Mouse (Mus musculus): ENCODE data around the gene Neurl1a. TPM values are rescaled to one million over a fixed set of nuclear protein-coding genes. Genes with fewer than 3 reads are reported as not detected.

The Neurl1a gene
- total RNA-seq, 2 experiments from 2014 or later: not detected

DNA sequence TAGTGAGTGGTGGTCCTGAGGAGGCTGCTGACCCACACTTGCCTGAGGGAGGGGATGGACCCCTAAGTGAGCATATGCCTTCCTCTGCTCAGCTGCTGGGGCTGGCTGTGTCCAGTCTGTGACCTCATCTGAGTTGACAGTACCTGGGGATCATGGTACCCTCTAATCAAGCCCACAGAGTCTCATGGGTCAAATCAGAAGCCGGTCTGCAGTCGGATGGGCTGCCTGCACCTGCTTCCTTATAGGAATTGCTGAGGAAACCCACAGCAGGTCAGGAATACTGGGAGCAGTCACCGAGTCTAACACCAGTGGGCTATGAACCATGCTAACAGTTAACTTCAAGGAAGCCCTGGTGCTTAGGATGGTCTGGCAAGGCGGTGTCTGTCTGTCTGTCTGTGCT, 31.8 kb downstream of the Neurl1a start:
- ATAC-seq (ENCODE audit: poor library complexity, severe bottlenecking): no peak

DNA sequence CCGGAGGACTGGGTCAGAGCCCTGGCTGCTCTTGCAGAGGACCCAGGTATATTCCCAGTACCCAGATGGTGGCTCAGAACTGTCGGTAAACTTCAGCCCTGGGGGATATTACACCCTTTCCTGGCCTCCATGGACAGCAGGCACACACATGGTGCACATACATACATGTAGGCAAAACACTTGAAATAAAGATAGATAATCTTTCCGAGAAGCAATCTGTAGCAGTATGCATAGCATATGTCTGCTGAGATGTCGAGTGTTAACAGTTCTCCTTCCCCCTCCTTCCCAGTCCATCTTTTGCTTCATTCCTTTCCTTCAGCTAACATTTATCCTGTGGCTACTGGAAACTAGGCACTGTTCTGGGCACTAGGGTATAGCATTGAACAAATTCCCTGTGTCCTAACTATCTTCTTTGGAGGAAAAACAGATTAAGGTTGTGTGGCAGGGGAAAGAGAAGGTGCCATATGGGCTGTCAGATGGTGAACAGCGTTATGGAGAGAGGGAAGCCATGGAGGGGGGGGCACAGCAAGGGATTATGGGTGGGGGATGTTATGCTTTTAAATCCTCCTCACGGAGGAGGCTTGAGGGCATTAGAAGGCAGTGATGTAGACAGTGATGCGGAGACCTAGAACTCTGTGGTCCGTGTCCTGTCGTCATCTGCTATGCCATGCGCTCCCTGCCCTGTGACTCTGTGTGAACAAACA, 33.1 kb downstream of the Neurl1a start:
- ATAC-seq (ENCODE audit: poor library complexity, severe bottlenecking): no peak

DNA sequence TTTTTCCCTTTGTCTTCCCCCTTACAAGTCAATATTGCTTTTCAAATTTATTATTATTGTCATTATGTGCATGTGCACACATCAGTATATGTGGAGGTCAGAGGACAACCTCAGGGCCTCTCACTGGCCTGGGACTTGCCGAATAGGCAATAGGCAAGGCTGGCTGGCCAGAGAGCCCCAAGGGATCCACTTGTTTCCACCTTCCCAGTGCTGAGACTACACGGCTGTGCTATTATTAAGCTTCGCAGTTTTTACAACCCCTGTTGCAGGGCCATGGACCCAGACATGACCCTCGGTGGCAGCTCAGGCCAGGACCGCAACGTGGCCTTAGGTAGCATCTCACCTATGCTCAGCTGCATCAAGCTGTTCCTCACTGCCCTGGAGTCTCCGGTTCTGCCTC, 33.8 kb downstream of the Neurl1a start:
- no peak for ATAC-seq (ENCODE audit: poor library complexity, severe bottlenecking)

DNA sequence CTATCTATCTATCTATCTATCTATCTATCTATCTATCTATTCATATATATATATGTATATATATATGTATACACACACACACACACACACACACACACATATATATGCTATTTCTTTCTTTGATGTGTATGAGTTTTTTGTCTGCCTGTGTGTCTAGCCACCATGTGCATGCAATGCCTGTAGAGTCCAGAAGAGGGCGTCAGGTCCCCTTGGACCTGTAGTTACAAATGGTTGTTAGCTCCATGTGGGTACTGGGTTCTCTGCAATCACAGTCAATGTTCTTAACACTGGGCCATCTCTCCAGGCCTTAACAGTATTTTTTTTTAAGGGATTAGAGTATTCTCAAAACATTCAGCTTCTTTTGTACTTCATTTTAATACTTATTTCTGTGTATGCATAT, 34.9 kb downstream of the Neurl1a start:
- ATAC-seq (ENCODE audit: poor library complexity, severe bottlenecking): no peak

DNA sequence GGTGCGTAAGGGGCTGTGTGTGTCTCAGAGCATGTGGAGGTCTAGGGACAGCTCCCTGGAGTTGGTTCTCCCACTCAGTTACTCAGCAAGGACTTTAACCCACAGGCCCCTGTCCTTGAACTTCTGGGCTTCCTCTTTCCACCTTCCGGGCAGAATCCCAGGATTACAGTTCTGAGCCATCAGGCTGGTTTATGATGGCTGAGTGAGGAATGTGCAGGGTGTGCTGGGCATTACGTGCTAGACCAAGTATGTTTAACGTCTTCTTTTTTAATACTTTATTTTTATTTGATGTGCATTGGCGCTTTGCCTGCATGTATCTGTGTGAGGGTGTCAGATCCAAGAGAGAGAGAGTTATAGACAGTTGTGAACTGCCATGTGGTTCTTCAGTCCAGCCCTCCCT, 38.1 kb downstream of the Neurl1a start:
- no peak for ATAC-seq (ENCODE audit: poor library complexity, severe bottlenecking)

DNA sequence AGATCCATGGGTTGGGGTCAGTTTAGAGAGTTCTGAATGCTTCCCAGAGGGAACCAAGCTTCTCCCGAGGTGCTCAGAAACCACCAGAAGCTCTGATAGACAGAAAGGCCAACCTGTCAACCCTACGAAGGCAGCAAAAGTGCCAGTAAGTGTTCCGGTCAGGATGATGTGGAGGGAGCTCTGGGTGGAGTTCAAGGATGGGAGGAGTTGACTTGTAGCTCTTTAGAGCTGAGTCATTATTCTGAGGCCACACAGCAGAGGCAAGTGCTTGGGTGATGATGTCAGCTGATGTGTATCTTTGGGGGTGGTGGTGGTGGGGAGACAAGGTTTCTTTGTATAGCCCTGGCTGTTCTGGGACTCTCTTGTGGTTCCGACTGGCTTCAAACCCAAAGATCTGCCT, 41.0 kb downstream of the Neurl1a start:
- ATAC-seq (ENCODE audit: poor library complexity, severe bottlenecking): peak; percentile 54

DNA sequence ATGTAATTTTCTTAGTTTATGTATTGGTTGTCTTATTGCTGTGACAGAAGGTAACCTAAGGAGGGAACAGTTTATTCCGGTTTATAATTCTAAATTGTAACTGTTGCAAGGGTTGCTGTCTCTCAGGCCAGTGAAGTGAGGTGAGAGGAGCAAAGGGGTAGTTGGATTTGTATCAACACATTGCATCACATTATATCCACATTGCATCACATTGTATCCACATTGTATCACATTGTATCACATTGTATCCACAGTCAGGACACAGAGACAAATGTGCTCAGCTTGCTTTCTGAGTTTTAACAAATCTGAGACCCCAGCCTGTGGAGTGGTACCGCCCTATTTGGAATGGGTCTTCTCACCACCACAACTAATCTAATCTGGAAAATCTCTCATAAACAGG, 41.6 kb downstream of the Neurl1a start:
- ATAC-seq (ENCODE audit: poor library complexity, severe bottlenecking): 0 out of 2 replicates have a peak, but pooled peaks have one; percentile 41

DNA sequence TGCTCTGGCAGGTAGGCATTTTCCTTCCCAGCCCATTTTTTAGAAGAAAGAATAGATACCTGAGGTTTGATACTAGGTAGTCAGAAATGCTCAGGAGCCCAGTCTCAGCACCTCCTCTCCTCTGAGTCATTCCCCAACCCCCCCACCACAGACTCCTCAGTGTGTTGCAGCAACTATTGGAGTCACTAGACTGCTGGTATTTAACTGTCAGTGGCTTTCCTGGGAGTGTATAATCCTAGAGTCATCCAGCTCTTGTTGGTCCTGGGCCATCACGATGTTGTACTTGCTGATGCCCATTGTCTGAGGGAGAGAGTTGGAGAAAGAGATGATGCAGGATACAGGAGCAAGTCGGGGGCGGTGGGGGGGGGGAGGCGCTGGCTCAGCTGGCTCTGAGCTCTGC, 42.4 kb downstream of the Neurl1a start:
- ATAC-seq (ENCODE audit: poor library complexity, severe bottlenecking): no peak

DNA sequence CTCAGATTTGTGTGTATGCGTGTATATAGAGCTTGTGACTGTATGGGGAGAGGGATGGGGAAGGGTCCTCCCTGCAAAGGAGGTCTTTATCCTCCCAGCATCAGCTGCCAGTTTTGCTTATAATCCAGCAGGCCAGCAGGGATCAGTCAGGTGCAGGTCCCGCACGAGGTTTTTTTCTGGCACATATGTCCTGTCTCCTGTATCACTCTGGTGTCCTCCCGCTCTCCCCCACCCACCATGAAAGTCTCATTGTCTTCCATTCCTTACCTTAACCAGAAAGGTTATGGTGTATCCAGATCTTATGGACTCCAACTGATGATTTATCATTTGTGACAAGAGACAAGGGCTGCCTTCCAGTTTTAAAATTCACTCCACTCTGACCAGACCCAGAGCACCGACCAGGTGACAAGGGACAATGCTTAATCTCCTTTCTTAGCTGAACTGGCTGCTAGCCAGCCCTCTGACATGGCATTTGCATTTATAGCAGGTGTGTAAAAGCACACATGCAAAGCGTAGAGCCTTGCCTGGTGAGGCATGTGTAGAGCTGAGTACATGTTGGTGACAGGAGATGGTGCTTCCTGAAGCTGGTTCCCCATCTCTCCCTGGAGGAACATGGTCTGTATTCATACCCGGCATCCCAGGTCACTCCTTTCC, 43.0 kb downstream of the Neurl1a start:
- no peak for ATAC-seq (ENCODE audit: poor library complexity, severe bottlenecking)

DNA sequence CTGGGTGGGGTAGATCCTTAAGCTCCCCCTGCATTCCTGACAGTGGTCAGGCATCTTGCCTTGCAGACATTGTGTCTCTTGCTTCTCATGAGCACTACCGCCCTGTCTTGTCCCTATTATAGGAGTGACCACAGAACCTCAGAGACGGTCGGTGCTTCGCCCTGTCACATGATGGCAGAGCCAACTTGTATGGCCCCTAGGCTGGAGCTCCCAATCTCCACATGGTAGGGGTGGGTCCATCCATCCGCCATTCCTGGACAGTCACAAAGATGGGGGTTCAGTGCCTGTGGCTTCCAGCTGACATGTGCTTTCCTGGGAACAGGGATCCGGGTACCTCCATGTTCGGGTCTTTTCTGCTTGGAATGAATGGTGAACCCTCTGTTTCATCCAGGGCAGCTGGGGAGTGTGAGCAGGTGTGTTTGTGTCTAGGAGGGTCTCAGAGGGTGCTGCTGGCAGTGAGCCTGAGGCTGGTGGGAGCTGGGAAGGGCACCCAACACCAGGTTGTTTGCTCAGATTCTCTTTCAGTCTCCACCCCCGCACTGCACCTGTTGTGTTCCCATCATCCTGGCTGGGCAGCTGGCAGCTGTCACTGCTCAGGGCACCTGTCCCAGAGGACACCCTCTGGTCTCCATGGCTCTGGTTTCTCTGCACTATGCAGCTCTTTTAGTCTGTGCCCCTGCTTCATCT, 43.7 kb downstream of the Neurl1a start:
- no peak for ATAC-seq (ENCODE audit: poor library complexity, severe bottlenecking)

DNA sequence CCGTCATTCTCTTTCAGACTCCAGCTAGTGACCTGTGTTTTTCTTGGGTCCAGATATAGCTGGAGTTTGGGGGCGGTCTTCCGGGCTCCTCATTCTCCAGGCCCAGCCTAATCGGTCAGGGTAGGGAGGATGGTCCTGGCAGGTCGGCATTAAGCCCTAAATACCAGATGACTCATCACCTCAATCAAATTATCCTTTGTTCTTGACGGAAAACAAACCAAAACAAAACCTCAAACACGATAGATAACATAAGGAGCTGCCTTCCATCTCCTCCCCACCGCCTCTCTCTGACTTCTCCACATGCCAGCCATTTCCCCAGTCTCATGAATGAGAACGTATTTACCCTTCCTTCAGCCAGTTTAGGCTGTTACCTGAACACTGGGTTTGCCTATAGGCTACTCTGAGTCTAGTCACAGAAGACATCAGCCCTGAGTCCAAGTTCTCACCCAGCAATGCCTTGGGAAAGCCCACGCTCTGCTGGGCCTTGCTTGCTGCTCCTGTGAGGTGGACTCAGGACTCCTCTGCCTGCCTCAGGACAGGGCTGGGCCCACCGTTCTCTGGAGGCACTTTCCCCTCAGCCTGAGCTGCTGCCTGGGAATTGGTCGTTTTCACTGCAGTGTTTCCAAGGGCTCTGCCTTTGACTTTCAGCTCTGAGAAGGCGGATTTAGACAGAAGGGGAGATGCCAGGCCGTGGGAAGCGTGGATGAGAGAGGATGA, 44.4 kb downstream of the Neurl1a start:
- no peak for ATAC-seq (ENCODE audit: poor library complexity, severe bottlenecking)

DNA sequence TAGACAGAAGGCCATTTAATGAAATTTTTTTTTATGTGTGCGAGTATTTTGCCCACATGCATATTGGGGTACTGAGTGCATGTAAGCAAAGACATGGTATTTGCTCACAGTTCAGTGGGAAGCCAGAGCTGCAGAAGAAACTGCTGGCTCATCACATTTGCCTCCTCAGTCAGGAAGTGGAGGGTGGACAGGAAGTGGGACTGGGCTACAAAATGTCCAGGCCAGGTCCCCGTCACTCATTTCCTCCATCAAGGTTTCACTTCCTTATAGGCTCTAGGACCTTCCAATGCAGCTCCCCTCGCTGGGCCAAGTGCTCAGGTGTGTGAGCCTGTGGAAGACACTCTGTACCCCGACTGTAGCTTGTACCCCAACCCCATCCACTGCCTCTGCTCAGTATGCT, 46.1 kb downstream of the Neurl1a start:
- ATAC-seq (ENCODE audit: poor library complexity, severe bottlenecking): peak; percentile 91

DNA sequence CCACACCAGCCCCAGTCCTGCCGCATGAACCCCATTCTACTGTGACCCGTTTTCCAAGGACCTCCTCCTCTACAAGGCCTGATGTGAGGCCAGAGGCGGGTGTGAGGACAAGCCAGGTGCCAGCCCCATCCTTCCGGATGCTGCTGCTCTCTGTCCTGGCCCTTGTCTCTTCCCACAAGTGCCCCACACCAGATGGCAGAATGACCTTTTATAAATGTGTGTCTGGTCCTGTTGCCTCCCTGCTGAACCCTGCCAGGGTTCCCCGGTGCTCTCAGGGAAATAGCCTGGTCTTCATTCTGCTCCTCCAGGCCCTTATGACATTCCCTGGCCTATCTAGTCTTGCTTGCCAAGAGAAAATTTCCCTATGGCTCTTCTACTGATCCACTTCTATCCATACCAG, 47.2 kb downstream of the Neurl1a start:
- ATAC-seq (ENCODE audit: poor library complexity, severe bottlenecking): no peak

DNA sequence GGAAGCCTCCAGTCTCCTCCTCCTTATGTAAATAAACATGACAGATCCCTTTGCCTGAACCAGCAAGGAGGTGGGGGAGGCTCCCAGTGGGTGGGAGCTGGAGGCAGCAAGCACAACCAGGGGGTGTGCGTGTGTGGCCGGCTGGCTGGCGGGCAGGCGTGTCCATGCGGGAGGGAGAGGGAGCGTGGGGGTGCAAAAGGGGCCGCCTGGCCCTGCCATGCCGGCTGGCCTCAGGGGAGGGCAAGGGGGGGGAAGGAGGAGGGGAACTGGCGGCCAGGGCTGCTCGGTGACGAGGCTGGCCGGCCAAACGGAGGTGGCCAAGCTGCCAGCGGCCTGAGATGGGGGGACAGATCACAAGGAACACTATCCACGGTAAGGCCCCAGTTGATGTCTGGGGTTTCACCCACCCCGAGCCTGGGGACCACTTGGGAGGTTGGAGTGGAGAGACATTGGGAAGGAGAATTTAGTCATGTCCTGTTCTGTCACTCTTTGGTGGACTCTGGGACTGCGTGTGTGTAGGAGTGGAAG, 50.2 kb downstream of the Neurl1a start:
- no peak for ATAC-seq (ENCODE audit: poor library complexity, severe bottlenecking)

DNA sequence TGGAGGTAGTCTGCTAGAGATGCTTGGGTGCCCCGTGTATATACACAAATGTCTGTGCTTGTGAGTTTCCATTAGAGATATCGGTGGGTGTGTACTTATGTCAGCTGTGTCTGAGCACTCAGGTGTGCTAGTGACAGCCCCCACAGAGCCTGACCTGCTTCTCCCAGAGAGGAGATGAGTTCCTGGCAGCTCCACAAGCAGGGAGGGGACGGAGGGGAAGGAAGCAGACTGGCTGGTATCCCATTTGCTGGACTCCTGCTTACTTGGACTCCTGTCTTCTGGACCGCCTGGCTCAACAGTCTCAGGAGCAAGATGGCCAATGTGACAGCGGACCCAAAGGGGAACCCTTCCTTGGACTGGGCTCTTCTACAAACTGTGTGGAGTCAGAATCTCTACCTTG, 50.8 kb downstream of the Neurl1a start:
- no peak for ATAC-seq (ENCODE audit: poor library complexity, severe bottlenecking)

DNA sequence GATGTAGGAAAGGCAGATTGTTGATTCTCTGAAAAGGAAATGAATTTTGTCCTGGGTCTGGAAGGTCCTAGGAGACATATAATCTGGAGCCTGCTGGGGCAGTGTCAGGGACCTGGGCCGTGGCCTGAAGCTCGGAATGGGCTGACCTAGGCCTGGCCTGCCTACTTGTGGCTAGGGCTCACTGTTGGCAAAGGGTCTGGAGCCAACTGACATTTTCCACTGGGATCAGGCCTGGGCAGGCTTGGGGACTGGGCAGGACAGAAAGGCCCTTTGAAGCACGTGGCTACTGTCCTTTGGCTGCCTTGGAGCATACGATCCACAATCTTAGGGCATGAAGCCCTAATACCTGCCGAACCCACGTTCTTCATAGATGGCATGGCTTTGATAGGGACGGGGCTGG, 51.5 kb downstream of the Neurl1a start:
- ATAC-seq (ENCODE audit: poor library complexity, severe bottlenecking): no peak

DNA sequence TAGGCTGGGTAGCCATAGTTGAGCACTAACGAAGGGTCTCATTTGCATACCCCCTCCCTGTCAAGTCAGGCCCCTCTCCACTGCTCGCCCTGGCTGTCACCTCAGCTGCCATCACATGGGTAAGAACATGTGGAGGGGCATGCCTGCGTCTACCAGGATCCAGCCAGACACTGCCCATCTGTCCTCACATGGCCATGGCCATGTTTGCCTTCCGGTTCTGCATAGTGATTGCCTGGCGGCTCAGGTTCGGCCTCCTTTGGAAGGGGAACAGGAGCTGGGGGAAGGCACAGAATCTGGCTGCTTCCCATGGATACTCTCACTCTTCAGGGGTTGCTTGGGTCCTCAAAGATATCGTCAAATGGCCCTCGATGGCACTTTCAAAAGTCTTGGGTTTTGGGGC, 52.1 kb downstream of the Neurl1a start:
- ATAC-seq (ENCODE audit: poor library complexity, severe bottlenecking): no peak

DNA sequence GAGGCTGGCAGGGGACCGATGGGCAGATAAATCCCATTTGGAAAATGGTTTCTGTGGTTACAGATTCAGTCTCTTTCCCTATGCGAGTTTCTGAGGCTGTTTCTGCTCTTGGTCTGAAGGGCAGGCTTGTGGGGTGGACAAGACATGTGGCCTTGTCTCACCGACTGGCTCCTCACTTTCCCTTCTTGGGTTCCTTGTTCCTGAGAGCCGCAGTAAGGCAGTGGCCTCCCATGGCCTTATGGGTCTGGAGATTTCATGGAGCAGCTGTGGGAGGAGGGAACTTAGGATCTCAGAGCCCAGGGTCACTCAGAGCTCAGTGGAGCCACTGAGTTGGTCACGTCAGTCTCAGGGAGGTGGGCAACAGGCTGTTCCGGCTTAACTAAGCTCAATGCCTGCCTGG, 52.8 kb downstream of the Neurl1a start:
- no peak for ATAC-seq (ENCODE audit: poor library complexity, severe bottlenecking)

DNA sequence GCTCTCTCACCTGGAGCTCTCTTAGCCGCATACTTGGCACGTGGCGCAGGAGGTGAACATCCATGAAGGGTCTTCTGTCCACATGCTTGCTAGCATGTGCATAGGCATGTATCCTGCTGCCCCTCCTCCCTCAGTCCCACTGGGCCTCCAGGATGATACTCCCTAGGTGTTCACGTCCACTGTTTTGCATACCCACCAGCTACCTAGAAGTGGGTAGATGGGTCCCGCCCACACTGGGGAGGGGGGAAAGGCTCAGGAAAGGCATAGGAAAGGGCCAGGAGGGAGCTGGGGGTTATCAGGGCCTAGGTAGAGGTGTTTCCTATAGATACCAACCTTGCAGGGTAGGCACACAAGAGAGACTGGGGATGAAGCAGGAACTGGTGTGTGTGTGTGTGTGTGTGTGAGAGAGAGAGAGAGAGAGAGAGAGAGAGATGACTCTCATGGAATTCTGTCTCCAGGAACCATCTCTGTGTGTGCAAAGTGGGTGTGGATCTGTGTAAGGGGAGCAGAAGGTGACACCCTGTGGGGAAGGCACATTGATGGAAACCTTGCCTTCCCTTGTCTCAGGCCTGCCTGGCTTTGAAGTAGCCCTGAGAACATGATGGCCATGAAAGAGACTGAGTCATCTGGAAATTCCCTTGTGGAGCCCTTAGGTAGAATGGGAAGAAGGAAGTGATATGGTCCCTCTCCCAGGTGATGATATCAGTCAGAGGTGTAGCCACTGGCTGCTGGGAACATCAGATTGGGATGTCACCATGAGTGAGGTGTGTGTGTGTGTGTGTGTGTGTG, 53.7 kb downstream of the Neurl1a start:
- no peak for ATAC-seq (ENCODE audit: poor library complexity, severe bottlenecking)

DNA sequence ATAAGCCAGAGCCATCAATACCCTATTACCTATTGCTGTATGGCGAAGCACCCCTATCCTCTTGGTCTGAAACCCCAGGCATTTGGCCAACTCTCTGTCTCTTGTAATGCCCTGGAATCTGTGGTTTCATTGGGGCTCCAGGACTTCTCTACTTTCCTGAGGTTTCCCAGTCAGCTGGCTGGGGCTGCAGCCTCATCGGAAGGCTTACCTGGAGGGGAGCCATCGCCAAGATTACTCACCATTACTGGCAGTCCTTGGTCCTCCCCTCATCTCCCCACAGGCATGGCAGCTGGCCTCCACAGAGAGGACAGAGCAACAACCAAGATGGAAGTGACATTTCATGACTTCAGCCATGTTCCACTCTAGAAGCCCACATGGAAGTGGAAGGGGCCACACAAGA, 54.5 kb downstream of the Neurl1a start:
- ATAC-seq (ENCODE audit: poor library complexity, severe bottlenecking): no peak

DNA sequence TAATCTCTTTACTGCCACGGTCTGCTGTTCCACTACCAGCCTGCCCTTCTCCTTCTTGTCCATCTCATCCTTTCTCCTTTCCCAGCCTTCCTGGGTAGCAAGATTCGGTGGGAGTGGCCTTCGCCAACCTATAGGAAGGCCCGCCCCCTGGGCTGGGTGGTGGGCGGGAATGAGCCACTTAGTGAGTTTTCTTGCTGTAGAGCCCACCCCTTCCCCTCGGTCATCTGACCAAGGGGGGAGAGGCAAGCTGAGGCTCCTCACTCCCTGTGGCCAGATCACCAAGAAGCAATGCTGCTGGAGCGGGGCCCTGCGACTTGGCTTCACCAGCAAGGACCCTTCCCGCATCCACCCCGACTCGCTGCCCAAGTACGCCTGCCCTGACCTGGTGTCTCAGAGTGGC, 61.5 kb downstream of the Neurl1a start:
- no peak for ATAC-seq (ENCODE audit: poor library complexity, severe bottlenecking)

All from megakaryocyte, adult 5-6 weeks (primary cell).